Mouse (Mus musculus) spleen, adult 2 months (tissue): ENCODE data around the gene Afg1l. TPM values are rescaled to one million over a fixed set of nuclear protein-coding genes. Genes with fewer than 3 reads are reported as not detected.
A peak's percentile ranks its signal among the peaks of the same experiment; 100 is the strongest.

Experiments
- DNase-seq, 2 experiments: peaks; one replicate each; pipeline versions ENCODE4 v3.0.0 to v3.0.0-alpha.2; 2012 to 2021; ENCODE audit warnings: low spot score in 2 of 2, low read depth in 1 of 2
- H3K27ac ChIP-seq: fragments of 200-500 bp; 2 replicates; pipeline ENCODE4 v1.5.1; 2012; ENCODE audit warnings: low read length, inconsistent platforms; ENCODE audit not compliant: insufficient read depth
- H3K27me3 ChIP-seq: fragments of 200-500 bp; 2 replicates; pipeline ENCODE4 v1.6.1; 2012; ENCODE audit warnings: mild to moderate bottlenecking, moderate library complexity, low read length, inconsistent platforms; ENCODE audit not compliant: control insufficient read depth, insufficient read depth
- H3K36me3 ChIP-seq: fragments of 200-500 bp; 2 replicates; pipeline ENCODE4 v1.6.1; 2012; ENCODE audit warnings: mild to moderate bottlenecking, low read length, inconsistent platforms; ENCODE audit not compliant: control insufficient read depth, insufficient read depth
- H3K4me1 ChIP-seq: fragments of 200-500 bp; 2 replicates; pipeline ENCODE4 v1.6.1; 2011; ENCODE audit warnings: inconsistent platforms; ENCODE audit not compliant: control insufficient read depth, insufficient read depth, insufficient read length
- H3K4me3 ChIP-seq: fragments of 200-500 bp; 2 replicates; pipeline ENCODE4 v1.5.1; 2011; ENCODE audit warnings: mild to moderate bottlenecking, inconsistent platforms; ENCODE audit not compliant: insufficient read depth, insufficient read length; ENCODE audit errors: extremely low read depth
- CTCF ChIP-seq: fragments of 200-500 bp; IDR thresholded peaks from 2 replicates; pipeline ENCODE4 v1.5.1; 2011; ENCODE audit warnings: mild to moderate bottlenecking, inconsistent platforms; ENCODE audit not compliant: insufficient read depth, insufficient read length, insufficient replicate concordance; ENCODE audit errors: extremely low read depth
- POLR2A ChIP-seq: fragments of 200-500 bp; IDR thresholded peaks from 2 replicates; pipeline ENCODE4 v1.6.1; 2011; ENCODE audit warnings: low read depth, low read length, inconsistent platforms
- WGBS: fragments of 180-500 bp; shearing (Covaris S2); methylation state at CpG from one replicate; pipeline ENCODE4 v1.1.7; 2018; 5-methylcytosine and 5-hydroxymethylcytosine counted together
- polyA plus RNA-seq: library from polyadenylated mRNA; depleted of rRNA; stranded (reverse); fragments of >200 nt; gene quantifications from 2 replicates; pipeline ENCODE4 v1.2.3, GENCODE M21; 2012

The Afg1l gene
- polyA plus RNA-seq, 1 experiment: 2.1 TPM

DNA sequence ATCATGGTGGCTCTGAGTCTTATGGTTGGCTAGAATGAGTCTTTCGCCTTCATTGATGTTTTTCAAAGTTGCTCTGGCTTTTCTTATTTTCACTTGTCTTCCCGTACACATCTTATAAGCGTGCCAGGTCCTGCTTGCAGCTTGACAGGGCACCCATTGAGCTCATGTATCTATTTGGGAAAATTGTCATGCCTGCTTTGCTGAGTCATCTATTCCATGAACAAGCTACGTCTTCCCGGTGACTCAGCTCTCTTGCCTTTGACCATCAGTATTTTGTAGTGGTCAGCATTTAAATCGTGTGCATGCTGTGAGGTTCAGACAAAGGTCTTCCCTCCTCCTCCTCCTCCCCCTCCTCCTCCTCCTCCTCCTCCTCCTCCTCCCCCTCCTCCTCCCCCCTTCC lies 178.9 kb downstream of the Afg1l start:
- H3K36me3 ChIP-seq: no peaks in the 10 kb centered on the region
- H3K4me1 ChIP-seq: no peaks in the 10 kb centered on the region
- no peak overlapping the region for H3K27ac ChIP-seq
- no peaks in the 10 kb centered on the region for H3K27me3 ChIP-seq
- H3K4me3 ChIP-seq: no peak overlapping the region
- TF ChIP-seq POLR2A (no peak), CTCF (no peak)
- WGBS: 75% methylated on average over 6 of the region's 6 CpGs
- no peak for DNase-seq

DNA sequence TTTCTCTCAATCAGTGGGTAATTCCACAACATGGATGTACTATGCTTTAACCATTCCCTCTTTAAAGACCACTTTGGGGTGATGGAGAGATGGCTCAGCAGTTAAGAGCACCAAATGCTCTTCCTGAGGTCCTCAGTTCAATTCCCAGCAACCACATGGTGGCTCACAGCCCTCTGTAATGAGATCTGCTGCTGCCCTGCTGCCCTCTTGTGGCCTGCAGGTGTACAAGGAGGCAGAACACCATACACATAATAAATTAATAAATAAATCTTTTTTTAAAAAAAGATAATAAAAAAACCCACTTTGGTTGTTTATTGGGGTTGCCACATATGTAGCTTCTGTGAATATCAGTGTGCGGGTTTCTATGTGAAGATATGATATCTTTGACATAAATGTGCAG lies 180.4 kb downstream of the Afg1l start:
- WGBS: 94% methylated on average over 1 of the region's 1 CpGs
- Histone ChIP-seq H3K27me3 (no peaks in the 10 kb centered on the region), H3K27ac (no peak overlapping the region), H3K4me3 (no peak overlapping the region), H3K36me3 (no peaks in the 10 kb centered on the region), H3K4me1 (no peaks in the 10 kb centered on the region; the same call in 1 of the 2 replicates)
- DNase-seq: no peak
- no peak for TF ChIP-seq POLR2A
- TF ChIP-seq CTCF: no peak; the same call in 1 of the 2 replicates

- TF ChIP-seq CTCF: no peak
- no peak for TF ChIP-seq POLR2A
- no peaks in the 10 kb centered on the region for H3K36me3 ChIP-seq
- H3K4me3 ChIP-seq: no peak overlapping the region
- H3K27ac ChIP-seq: no peak overlapping the region
- WGBS: 76% methylated on average over 2 of the region's 2 CpGs
- DNase-seq: no peak
- no peaks in the 10 kb centered on the region; the same call in 1 of the 2 replicates for H3K4me1 ChIP-seq
- no peaks in the 10 kb centered on the region for H3K27me3 ChIP-seq
These were observed 181.3 kb downstream of the Afg1l start for GRCm38 (mm10) chr10:42297109-42297508.

DNA sequence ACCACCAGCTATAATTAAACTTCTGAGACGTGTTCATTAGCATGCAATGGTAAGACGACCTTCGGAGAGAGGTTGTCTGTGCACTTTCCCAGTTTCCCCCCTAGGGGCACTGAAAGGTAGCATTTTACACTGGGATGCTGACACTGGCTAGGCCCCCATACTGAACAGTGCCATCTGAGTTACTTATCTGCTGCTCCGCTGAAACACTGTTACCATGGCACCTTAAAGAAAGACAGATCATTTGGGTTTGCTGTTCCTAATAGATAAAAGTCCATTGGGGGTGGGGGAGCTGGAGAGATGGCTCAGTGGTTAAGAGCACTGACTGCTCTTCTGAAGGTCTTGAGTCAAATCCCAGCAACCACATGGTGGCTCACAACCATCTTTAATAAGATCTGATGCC lies 181.8 kb downstream of the Afg1l start:
- H3K4me3 ChIP-seq: no peak overlapping the region
- TF ChIP-seq CTCF (no peak), POLR2A (no peak)
- H3K4me1 ChIP-seq: no peaks in the 10 kb centered on the region; the same call in 1 of the 2 replicates
- no peaks in the 10 kb centered on the region for H3K36me3 ChIP-seq
- H3K27ac ChIP-seq: no peak overlapping the region
- H3K27me3 ChIP-seq: no peaks in the 10 kb centered on the region
- 79% methylated on average over 4 of the region's 4 CpGs for WGBS
- DNase-seq: no peak

DNA sequence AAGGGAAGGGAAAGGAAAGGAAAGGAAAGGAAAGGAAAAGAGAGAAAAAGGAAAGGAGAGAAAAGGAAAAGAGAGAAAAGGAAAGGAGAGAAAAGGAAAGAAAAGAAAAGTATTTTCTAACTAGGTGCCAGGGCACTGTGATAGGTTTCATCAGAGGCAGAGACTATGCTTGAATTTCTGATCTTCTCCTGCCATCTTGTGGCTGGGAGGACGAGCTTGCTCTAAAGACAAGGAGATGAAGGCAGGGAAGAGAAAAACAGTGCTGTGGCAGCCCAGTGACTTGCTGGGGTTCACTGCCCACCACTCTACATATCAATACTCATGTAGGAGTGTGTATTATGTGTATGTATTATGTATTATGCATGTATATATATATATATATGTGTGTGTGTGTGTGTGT lies 183.3 kb downstream of the Afg1l start:
- peak in 1 of 2 experiments; percentile 41 for DNase-seq
- TF ChIP-seq CTCF: peak; percentile 56; the same call in 1 of the 2 replicates
- TF ChIP-seq POLR2A: no peak

DNA sequence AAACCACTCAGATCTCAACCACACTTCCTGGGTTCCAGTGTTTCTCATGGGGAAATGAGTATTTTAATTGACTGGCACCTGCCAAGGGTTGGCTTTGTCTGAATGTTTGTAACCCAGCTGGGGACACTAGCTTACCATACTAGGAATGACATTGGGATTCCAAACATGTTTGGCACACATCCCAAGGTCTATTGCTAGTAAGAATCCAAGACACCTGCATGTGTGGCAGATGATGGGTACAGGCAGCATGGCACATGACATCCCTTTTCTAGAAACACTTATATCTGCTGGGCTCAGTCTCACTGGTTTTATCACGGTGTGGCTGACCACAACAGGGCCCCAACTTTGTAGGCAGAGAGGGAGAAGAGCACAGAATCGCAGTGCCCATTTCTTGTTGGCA lies 184.0 kb downstream of the Afg1l start:
- H3K4me3 ChIP-seq: no peak overlapping the region
- no peak for DNase-seq

More for the DNA sequence above, 183.3 kb downstream of the Afg1l start:
- Histone ChIP-seq H3K4me1 (no peaks in the 10 kb centered on the region; the same call in 1 of the 2 replicates), H3K36me3 (no peaks in the 10 kb centered on the region), H3K4me3 (no peak overlapping the region), H3K27me3 (no peaks in the 10 kb centered on the region), H3K27ac (no peak overlapping the region)
- 27% methylated on average over 1 of the region's 1 CpGs for WGBS

GRCm38 (mm10) chr10:42293877-42294276 lies 184.5 kb downstream of the Afg1l start:
- no peaks in the 10 kb centered on the region for H3K36me3 ChIP-seq
- no peaks in the 10 kb centered on the region; the same call in 1 of the 2 replicates for H3K4me1 ChIP-seq
- no peaks in the 10 kb centered on the region for H3K27me3 ChIP-seq
- no peak for DNase-seq
- no peak overlapping the region for H3K4me3 ChIP-seq
- 21% methylated on average over 4 of the region's 4 CpGs for WGBS
- no peak for TF ChIP-seq POLR2A
- no peak for TF ChIP-seq CTCF
- H3K27ac ChIP-seq: no peak overlapping the region

More for the DNA sequence above, 184.0 kb downstream of the Afg1l start:
- TF ChIP-seq POLR2A: no peak
- no peak for TF ChIP-seq CTCF
- H3K36me3 ChIP-seq: no peaks in the 10 kb centered on the region
- H3K27me3 ChIP-seq: no peaks in the 10 kb centered on the region
- H3K27ac ChIP-seq: no peak overlapping the region
- H3K4me1 ChIP-seq: no peaks in the 10 kb centered on the region; the same call in 1 of the 2 replicates
- 19% methylated on average over 2 of the region's 2 CpGs for WGBS
